Mouse (Mus musculus) retina, postnatal 1 day (tissue): ENCODE measurements around the gene Spib.

Experiments used
- DNase-seq: peaks from one replicate; pipeline ENCODE4 v3.0.0-alpha.2; 2012

The Spib gene

GRCm38 (mm10) chr7:44524502-44524901, 7.4 kb downstream of the Spib start, which contains the start of gene Mybpc2:
Gene Mybpc2, minus strand, starts transcription at chr7:44524656.
- no peak for DNase-seq

GRCm38 (mm10) chr7:44523056-44523455, 8.8 kb downstream of the Spib start:
- no peak for DNase-seq

- peak; percentile 74 for DNase-seq
Observed at GRCm38 (mm10) chr7:44521710-44522109, 10.2 kb downstream of the Spib start.

GRCm38 (mm10) chr7:44520990-44521389, 10.9 kb downstream of the Spib start:
- no peak for DNase-seq

- peak; percentile 19 for DNase-seq
Observed at GRCm38 (mm10) chr7:44519240-44519913, 12.5 kb downstream of the Spib start.

GRCm38 (mm10) chr7:44507491-44507890, 24.4 kb downstream of the Spib start:
- no peak for DNase-seq

GRCm38 (mm10) chr7:44501563-44502115, 30.2 kb downstream of the Spib start:
- DNase-seq = peak; percentile 88

GRCm38 (mm10) chr7:44500046-44500445, 31.8 kb downstream of the Spib start:
- DNase-seq = no peak

GRCm38 (mm10) chr7:44498922-44499321, 32.9 kb downstream of the Spib start:
- DNase-seq = no peak

- no peak for DNase-seq
Observed at GRCm38 (mm10) chr7:44497361-44498055, 34.4 kb downstream of the Spib start.

- no peak for DNase-seq
Observed at GRCm38 (mm10) chr7:44496771-44497109, 35.1 kb downstream of the Spib start.

GRCm38 (mm10) chr7:44495992-44496770, 35.7 kb downstream of the Spib start, which contains the start of the genes Emc10 and Fam71e1:
Gene Emc10, minus strand, starts transcription at chr7:44496529.
Gene Fam71e1, plus strand, starts transcription at chr7:44496581.
- DNase-seq = peak; percentile 98

GRCm38 (mm10) chr7:44495086-44495485, 36.8 kb downstream of the Spib start:
- DNase-seq = no peak

GRCm38 (mm10) chr7:44494681-44495080, 37.2 kb downstream of the Spib start:
- no peak for DNase-seq

- DNase-seq = no peak
Observed at GRCm38 (mm10) chr7:44492166-44492826, 39.6 kb downstream of the Spib start.

- no peak for DNase-seq
Observed at GRCm38 (mm10) chr7:44491391-44491790, 40.5 kb downstream of the Spib start.

GRCm38 (mm10) chr7:44490281-44490680, 41.6 kb downstream of the Spib start:
- DNase-seq = no peak

GRCm38 (mm10) chr7:44488545-44488944, 43.3 kb downstream of the Spib start:
- DNase-seq = no peak

- DNase-seq = no peak
Observed at GRCm38 (mm10) chr7:44487936-44488335, 43.9 kb downstream of the Spib start.

- DNase-seq = no peak
Observed at GRCm38 (mm10) chr7:44486927-44487575, 44.8 kb downstream of the Spib start.

GRCm38 (mm10) chr7:44485572-44486195, 46.2 kb downstream of the Spib start:
- DNase-seq = no peak
